Mouse (Mus musculus) ovary, postnatal 36 days (tissue): Measurements from ENCODE around the gene Slc19a2.

ENCODE experiments used
- DNase-seq: peaks from one replicate; pipeline ENCODE4 v3.0.0; 2022; ENCODE audit warnings: low spot score, mixed read lengths

Gene Slc19a2

DNA sequence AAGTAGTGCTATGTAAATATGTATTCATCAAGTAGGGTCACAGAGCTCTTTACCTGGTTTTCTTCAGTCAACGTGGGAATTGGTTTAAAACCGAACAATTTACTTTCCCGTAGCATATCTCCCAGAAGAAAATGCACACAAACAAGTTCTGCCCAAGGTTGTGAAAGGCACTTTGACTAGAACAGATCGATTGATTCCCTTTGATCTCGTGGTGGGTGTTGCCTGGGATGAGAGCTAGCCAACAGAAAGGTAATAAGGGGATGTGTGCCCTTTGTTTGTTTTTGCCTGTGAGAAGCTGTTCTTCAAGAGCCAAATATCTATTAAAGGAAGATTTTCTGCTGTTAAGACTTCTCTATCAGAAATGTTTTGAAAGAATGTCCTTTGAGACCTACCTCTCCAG is 3.7 kb downstream of the Slc19a2 start:
- DNase-seq: no peak

DNA sequence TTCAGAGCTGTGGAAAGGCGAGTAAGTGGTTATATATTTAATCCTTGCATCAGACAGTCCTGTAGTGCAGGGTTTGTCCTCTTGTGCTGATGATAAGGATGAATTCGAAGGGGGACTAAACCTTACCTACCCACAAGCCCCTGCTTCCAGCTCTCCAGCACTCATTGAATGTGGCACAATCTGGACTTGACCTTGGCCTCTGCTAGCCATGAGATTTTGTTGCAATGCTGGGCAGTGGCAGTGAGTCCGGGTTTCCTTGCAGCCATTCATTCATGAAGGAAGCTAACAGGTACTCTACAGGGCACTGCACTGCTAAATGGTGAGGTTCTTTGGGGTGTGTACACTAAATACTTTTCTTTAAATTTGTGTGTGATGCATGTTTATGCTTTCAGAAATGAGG is 6.0 kb downstream of the Slc19a2 start:
- no peak for DNase-seq

- no peak for DNase-seq
Measured at GRCm38 (mm10) chr1:164260171-164261028, 11.6 kb downstream of the Slc19a2 start.

- no peak for DNase-seq
Measured at GRCm38 (mm10) chr1:164261553-164261952, 12.7 kb downstream of the Slc19a2 start.

- no peak for DNase-seq
Measured at GRCm38 (mm10) chr1:164270941-164271340, 22.1 kb downstream of the Slc19a2 start.

GRCm38 (mm10) chr1:164273659-164274058 is 24.8 kb downstream of the Slc19a2 start:
- no peak for DNase-seq

DNA sequence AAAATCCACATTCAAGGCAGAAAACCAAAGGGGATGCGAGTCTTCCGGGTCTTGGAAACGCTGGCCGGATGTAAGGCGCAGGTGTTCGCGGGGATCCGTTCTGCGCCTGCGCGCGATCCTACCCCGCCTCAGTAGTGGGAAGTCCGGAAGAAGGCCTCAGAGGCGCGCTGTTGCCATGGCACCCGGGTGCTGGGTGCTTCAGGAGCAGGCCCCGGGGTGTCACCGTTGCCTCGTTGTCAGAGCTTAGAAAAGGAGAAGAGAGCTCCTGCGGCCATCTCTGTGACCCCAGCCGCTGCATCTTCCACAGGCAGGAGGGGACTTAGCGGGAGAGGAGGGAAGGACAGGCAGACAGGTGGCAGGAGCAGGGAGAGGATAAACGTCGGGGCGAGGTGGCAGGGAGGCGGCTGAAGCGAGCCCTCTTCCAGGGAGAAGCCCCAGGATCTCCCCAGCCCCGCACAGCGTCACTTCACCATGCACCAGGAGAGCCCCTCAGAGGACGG is 26.7 kb downstream of the Slc19a2 start, which contains the start of gene Ccdc181:
Ccdc181 (plus strand) TSS at position 131 of the 500 bp plus-strand sequence.
- DNase-seq: peak; percentile 95

DNA sequence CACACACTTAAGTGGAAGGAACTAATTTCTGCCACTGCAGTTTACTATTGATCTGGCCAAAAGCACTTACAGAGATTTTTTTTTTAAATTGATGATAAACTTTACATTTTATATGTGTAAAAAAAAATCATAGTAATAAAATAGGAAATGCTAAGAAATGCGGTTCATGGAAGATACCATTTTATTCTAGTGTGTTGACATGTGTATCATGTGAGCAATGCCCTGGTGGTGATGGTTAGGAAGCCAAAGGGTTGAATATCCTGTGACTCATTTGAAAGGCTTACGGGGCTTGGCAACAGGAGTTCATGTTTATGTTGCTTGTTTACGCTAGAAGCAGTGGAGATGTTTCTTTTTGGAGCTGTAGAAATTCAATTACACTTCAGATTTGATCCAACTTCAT is 27.7 kb downstream of the Slc19a2 start:
- no peak for DNase-seq

DNA sequence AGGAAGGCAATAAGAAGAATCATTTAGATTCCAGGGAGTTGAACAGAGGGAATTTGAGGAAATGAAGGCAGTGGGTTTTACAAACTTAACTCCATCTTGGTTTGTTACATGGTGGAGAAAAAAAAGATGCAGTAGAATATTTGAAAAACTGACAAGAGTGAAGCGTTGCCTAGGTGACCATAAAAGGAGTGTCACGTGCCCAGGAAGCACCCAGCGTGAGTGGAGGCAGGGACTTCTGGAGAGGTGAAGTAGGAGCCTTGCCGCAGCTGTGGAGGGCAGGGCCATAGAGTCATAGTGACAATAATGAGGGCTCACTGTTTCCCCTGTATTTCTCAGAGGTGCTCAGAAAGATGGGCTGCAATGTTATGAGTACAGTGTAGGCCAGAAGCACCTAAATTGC is 30.5 kb downstream of the Slc19a2 start:
- DNase-seq: no peak

- no peak for DNase-seq
Measured at GRCm38 (mm10) chr1:164284007-164284406, 35.2 kb downstream of the Slc19a2 start.

DNA sequence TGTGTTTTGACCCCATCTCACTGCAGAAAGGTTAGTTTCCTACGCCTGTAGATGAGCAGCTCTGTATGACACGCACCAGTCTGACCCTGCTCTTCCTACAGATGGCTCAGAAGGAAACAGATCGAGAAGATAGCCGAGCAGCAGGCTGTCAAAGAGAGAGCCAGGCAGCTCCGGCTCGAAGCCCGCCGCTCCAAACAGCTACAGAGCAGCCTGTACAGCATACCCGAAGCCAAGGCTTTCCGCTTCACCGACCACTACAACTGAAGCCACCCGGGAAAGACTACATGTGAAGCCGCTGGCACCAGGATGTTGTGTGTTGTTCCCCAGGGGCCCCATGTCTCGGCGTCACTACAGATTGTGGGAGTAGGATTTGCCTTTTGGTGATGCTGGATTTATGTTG is 38.6 kb downstream of the Slc19a2 start:
- no peak for DNase-seq

- no peak for DNase-seq
Measured at GRCm38 (mm10) chr1:164292040-164292439, 43.2 kb downstream of the Slc19a2 start.

DNA sequence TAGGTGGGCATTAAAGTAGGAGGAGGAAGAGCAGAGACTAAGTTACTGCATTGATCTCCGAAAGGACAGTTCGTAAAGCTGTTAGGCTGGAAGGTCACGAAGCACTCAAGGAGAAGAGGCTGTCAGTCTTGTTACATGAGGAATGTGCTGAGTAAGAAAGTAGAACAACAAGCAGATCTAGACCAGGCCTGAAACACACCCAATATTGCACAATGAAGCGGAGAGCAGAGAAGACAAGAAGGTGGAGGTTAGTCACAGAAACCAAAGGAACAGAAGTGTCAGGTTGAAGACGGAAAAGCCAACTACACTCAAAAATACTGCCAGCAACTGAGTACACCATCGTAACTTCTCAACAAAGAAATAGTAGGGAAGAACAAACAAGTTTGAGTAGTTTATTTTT is 45.2 kb downstream of the Slc19a2 start:
- DNase-seq: no peak

DNA sequence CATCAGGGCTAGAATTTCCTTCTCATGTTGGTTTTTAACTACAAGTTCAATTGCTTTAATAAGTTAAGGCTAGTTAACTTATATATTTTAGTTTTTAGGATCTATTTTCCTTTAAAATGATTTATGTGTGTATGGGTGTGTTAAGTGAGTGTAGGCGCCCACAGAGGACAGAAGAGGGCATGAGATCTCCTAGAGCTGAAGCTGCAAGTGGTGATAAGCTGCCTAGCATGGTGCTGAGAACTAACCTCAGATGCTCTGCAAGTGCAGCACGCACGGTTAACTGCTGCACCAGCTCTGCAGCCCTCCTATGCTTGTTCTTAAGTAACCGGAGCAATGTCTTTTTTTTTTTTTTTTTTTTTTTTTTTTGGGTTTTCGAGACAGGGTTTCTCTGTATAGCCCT is 47.6 kb downstream of the Slc19a2 start:
- DNase-seq: no peak

- DNase-seq: no peak
Measured at GRCm38 (mm10) chr1:164301949-164302348, 53.1 kb downstream of the Slc19a2 start.

DNA sequence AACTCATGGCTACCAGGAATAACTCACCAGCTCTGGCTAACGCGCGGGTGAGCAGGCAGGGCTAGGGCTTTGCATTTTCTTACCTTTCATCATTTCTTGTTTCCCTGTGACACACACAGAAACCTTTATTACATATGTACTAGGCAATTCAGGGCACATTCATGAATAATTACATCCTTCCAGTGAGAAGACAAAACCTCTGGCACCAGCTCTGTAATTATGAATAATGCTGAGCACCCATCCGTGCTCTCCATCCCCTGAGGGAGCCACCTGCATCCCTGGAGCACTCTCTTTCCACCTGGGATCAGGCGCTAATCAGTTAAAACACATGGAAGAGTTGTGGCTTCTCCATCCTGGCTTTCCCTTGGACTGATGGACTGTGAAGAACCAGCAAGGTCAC is 55.0 kb downstream of the Slc19a2 start, which contains the start of gene Nme7:
Nme7 (plus strand) TSS at position 301 of the 400 bp plus-strand sequence.
- no peak for DNase-seq

GRCm38 (mm10) chr1:164307124-164307751 is 58.4 kb downstream of the Slc19a2 start, which contains the start of gene Blzf1:
Gene Blzf1, minus strand, starts transcription at chr1:164307489.
- peak; percentile 94 for DNase-seq

- no peak for DNase-seq
Measured at GRCm38 (mm10) chr1:164307922-164308321, 59.1 kb downstream of the Slc19a2 start.

DNA sequence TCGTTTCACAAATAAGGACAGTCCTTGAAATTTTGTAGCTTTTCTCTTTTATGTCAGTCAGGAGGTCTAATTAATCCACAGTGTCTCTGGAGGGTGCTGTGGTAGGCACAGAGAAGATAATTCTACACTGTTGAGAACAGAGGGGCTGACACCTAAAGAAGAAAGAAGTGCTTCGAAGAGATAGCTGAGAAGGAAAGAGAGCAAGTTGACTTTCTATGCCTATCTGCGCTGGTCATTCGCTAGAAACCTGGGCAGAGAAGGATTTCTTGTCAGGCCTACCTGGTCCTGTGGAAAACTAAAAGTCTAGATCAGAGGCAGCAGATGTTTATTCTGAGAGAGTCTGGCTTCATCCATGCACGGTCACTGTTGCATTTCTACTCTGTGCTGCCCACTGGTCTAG is 65.2 kb downstream of the Slc19a2 start:
- DNase-seq: no peak
